Mouse (Mus musculus) MEL (cell line): ENCODE measurements at regions not wholly inside any gene's neighbourhood (a gene's known extent, or its start where the extent isn't known, plus 50 kb on each side); places are given as distances from the start of the nearest gene placed in this dataset.

ENCODE experiments used
- DNase-seq: peaks from one replicate; pipeline ENCODE4 v3.0.0; 2011; ENCODE audit warnings: low read depth, low spot score
- H3K27ac ChIP-seq: 2 replicates; pipeline ENCODE4 v1.5.1; 2012; ENCODE audit warnings: low read depth, mild to moderate bottlenecking, control low read depth, low read length, moderate library complexity; ENCODE audit not compliant: control insufficient read depth
- H3K27me3 ChIP-seq, 2 experiments: fragments of 150-350 bp in 1 of 2; sonication (generic) in 1 of 2; 2 replicates each; pipeline ENCODE4 v1.6.1; 2012; ENCODE audit warnings: low read length in 2 of 2, mild to moderate bottlenecking in 2 of 2, improper control_type of control experiment in 1 of 2, moderate library complexity in 1 of 2; ENCODE audit not compliant: insufficient read depth in 2 of 2, control insufficient read depth in 1 of 2
- H3K36me3 ChIP-seq, 2 experiments: 2 replicates each; pipeline ENCODE4 v1.6.1; 2012 to 2014; ENCODE audit warnings: low read length in 2 of 2, improper control_type of control experiment in 1 of 2, inconsistent platforms in 1 of 2, mild to moderate bottlenecking in 1 of 2; ENCODE audit not compliant: insufficient read depth in 2 of 2, control insufficient read depth in 1 of 2
- H3K4me1 ChIP-seq, 2 experiments: fragments of 150-350 bp in 1 of 2; sonication (generic) in 1 of 2; 2 replicates each; pipeline ENCODE4 v1.6.1; 2012; ENCODE audit warnings: low read length in 2 of 2, improper control_type of control experiment in 1 of 2, mild to moderate bottlenecking in 1 of 2; ENCODE audit not compliant: insufficient read depth in 2 of 2, control insufficient read depth in 1 of 2
- H3K4me3 ChIP-seq, 2 experiments: fragments of 150-350 bp in 1 of 2; sonication (generic) in 1 of 2; 2 replicates each; pipeline ENCODE4 v1.5.1; 2012; ENCODE audit warnings: low read depth in 2 of 2, low read length in 2 of 2, mild to moderate bottlenecking in 2 of 2, moderate library complexity in 2 of 2, control low read depth in 1 of 2, improper control_type of control experiment in 1 of 2; ENCODE audit not compliant: control insufficient read depth in 1 of 2, insufficient read depth in 1 of 2
- H3K79me2 ChIP-seq: 2 replicates; pipeline ENCODE4 v1.6.1; 2012; ENCODE audit warnings: mild to moderate bottlenecking, low read length, moderate library complexity; ENCODE audit not compliant: control insufficient read depth, poor library complexity, insufficient read depth
- H3K9ac ChIP-seq: 2 replicates; pipeline ENCODE4 v1.6.1; 2012; ENCODE audit warnings: low read depth, mild to moderate bottlenecking, control low read depth, low read length, moderate library complexity; ENCODE audit not compliant: control insufficient read depth, poor library complexity, severe bottlenecking
- H3K9me3 ChIP-seq: fragments of 150-350 bp; sonication (generic); replicated peaks from 2 replicates; pipeline ENCODE4 v1.6.1; 2012; ENCODE audit warnings: mild to moderate bottlenecking, low read length, improper control_type of control experiment, moderate library complexity; ENCODE audit not compliant: insufficient read depth
- CHD1 ChIP-seq: IDR thresholded peaks from 2 replicates; pipeline ENCODE4 v1.6.1; 2012; ENCODE audit warnings: low read depth, mild to moderate bottlenecking, inconsistent platforms, low read length, improper control_type of control experiment
- CHD2 ChIP-seq: IDR thresholded peaks from 2 replicates; pipeline ENCODE4 v1.6.1; 2011; ENCODE audit warnings: low read length, improper control_type of control experiment
- CTCF ChIP-seq, 3 experiments: IDR thresholded peaks in 2 of 3; conservative IDR thresholded peaks in 1 of 3; 2 replicates each; pipeline ENCODE4 v1.5.1; 2011 to 2012; ENCODE audit warnings: low read length in 3 of 3, low read depth in 2 of 3, mild to moderate bottlenecking in 2 of 3, improper control_type of control experiment in 1 of 3, inconsistent platforms in 1 of 3, mixed read lengths in 1 of 3, moderate library complexity in 1 of 3; ENCODE audit not compliant: control insufficient read depth in 1 of 3, insufficient read depth in 1 of 3, poor library complexity in 1 of 3, severe bottlenecking in 1 of 3
- E2F4 ChIP-seq: IDR thresholded peaks from 2 replicates; pipeline ENCODE4 v1.6.1; 2011; ENCODE audit warnings: low read depth, low read length, improper control_type of control experiment, borderline replicate concordance
- ELF1 ChIP-seq: IDR thresholded peaks from 2 replicates; pipeline ENCODE4 v1.6.1; 2014; ENCODE audit warnings: low read depth, mild to moderate bottlenecking, inconsistent platforms, low read length, improper control_type of control experiment, moderate library complexity
- GATA1 ChIP-seq: IDR thresholded peaks from 2 replicates; pipeline ENCODE4 v1.6.1; 2011; ENCODE audit warnings: low read depth, low read length, improper control_type of control experiment
- JUND ChIP-seq: IDR thresholded peaks from 2 replicates; pipeline ENCODE4 v1.6.1; 2011; ENCODE audit warnings: low read depth, mild to moderate bottlenecking, improper control_type of control experiment, low read length
- KAT2A ChIP-seq: conservative IDR thresholded peaks from 2 replicates; pipeline ENCODE4 v1.6.1; 2012; ENCODE audit warnings: low read depth, low read length, improper control_type of control experiment, inconsistent platforms
- MAX ChIP-seq: IDR thresholded peaks from 2 replicates; pipeline ENCODE4 v1.6.1; 2011; ENCODE audit warnings: low read length, improper control_type of control experiment
- MEF2A ChIP-seq: IDR thresholded peaks from 2 replicates; pipeline ENCODE4 v1.6.1; 2014; ENCODE audit warnings: low read depth, mild to moderate bottlenecking, inconsistent platforms, low read length, improper control_type of control experiment; ENCODE audit not compliant: poor library complexity, insufficient replicate concordance, severe bottlenecking; ENCODE audit errors: extremely low read depth
- MYC ChIP-seq: IDR thresholded peaks from 2 replicates; pipeline ENCODE4 v1.6.1; 2011; ENCODE audit warnings: low read depth, mild to moderate bottlenecking, low read length, improper control_type of control experiment, moderate library complexity
- POLR2A ChIP-seq, 2 experiments: IDR thresholded peaks; 2 replicates each; pipeline ENCODE4 v1.6.1; 2011 to 2012; ENCODE audit warnings: low read length in 2 of 2, mild to moderate bottlenecking in 2 of 2, control low read depth in 1 of 2, improper control_type of control experiment in 1 of 2, low read depth in 1 of 2, moderate library complexity in 1 of 2; ENCODE audit not compliant: control insufficient read depth in 1 of 2, insufficient read depth in 1 of 2, poor library complexity in 1 of 2
- POLR2AphosphoS2 ChIP-seq: IDR thresholded peaks from 2 replicates; pipeline ENCODE4 v1.6.1; 2011; ENCODE audit warnings: low read length, improper control_type of control experiment
- RCOR1 ChIP-seq: IDR thresholded peaks from 2 replicates; pipeline ENCODE4 v1.6.1; 2012; ENCODE audit warnings: low read depth, mild to moderate bottlenecking, inconsistent platforms, low read length, improper control_type of control experiment
- SMC3 ChIP-seq: IDR thresholded peaks from 2 replicates; pipeline ENCODE4 v1.6.1; 2011; ENCODE audit warnings: low read depth, low read length, improper control_type of control experiment
- TBP ChIP-seq: IDR thresholded peaks from 2 replicates; pipeline ENCODE4 v1.8.0; 2011; ENCODE audit warnings: low read depth, low read length, improper control_type of control experiment
- TCF12 ChIP-seq: IDR thresholded peaks from 2 replicates; pipeline ENCODE4 v1.6.1; 2014; ENCODE audit warnings: low read depth, mild to moderate bottlenecking, inconsistent platforms, low read length, improper control_type of control experiment, moderate library complexity
- UBTF ChIP-seq: IDR thresholded peaks from 2 replicates; pipeline ENCODE4 v1.6.1; 2012; ENCODE audit warnings: low read depth, mild to moderate bottlenecking, inconsistent platforms, low read length, improper control_type of control experiment, moderate library complexity, borderline replicate concordance; ENCODE audit not compliant: insufficient read depth
- ZC3H11A ChIP-seq: IDR thresholded peaks from 2 replicates; pipeline ENCODE4 v1.6.1; 2012; ENCODE audit warnings: low read depth, mild to moderate bottlenecking, inconsistent platforms, low read length, improper control_type of control experiment

GRCm38 (mm10) chr15:8874884-8875493 is 92.8 kb upstream of the Ranbp3l start:
- Histone ChIP-seq H3K9me3 (no peaks in the 10 kb centered on the region), H3K4me3 (no peak overlapping the region), H3K36me3 (no peaks in the 10 kb centered on the region), H3K27ac (no peak overlapping the region), H3K79me2 (no peaks in the 10 kb centered on the region), H3K9ac (no peak overlapping the region), H3K27me3 (peaks cover 2% of the 10 kb centered on the region in 2 experiments; a peak in 3 of 4 replicates), H3K4me1 (no peaks in the 10 kb centered on the region)
- DNase-seq = no peak
- TF ChIP-seq MEF2A (no peak), JUND (no peak), SMC3 (no peak), UBTF (no peak)

DNA sequence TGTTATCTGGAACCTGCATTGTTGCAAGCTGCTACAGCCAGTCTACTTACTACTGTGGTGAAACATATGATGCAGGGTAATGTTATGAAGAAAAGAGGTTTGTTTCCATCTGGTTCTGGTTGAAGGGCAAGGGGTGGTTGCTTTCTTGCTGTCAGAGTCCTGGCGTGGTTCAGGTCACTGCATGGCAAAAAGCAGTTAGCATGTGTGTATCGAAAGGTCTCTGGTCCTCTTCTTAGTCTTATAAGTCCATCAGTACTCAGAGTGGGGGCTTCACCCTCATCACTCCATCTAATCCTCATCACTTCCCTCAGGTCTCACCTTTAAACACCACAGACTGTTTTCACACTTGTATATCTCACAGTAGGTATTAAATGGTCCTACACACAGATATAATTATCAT is 99.7 kb upstream of the Ranbp3l start:
- Histone ChIP-seq H3K27me3 (peaks cover 2% of the 10 kb centered on the region in 2 experiments; a peak in 2 of 4 replicates), H3K27ac (no peak overlapping the region), H3K9ac (no peak overlapping the region), H3K4me1 (no peaks in the 10 kb centered on the region), H3K9me3 (no peaks in the 10 kb centered on the region), H3K36me3 (no peaks in the 10 kb centered on the region), H3K4me3 (no peak overlapping the region), H3K79me2 (no peaks in the 10 kb centered on the region)
- DNase-seq = no peak
- TF ChIP-seq CHD1 = no peak
- no peak for TF ChIP-seq MYC
- TF ChIP-seq POLR2AphosphoS2 = no peak
- no peak for TF ChIP-seq CTCF (IDR thresholded peaks at IDR 0.05 in 2 of 3, conservative IDR thresholded peaks at IDR 0.05 in 1 of 3; ENCODE audit: control insufficient read depth in 1 of 3, insufficient read depth in 1 of 3, low read depth in 2 of 3, low read length in 3 of 3, poor library complexity in 1 of 3, severe bottlenecking in 1 of 3)
- TF ChIP-seq KAT2A = no peak
- no peak for TF ChIP-seq POLR2A (IDR thresholded peaks at IDR 0.05; ENCODE audit: control insufficient read depth in 1 of 2, insufficient read depth in 1 of 2, low read depth in 1 of 2, low read length in 2 of 2, poor library complexity in 1 of 2)
- no peak for TF ChIP-seq TCF12
- TF ChIP-seq MAX = no peak
- TF ChIP-seq RCOR1 = no peak
- no peak for TF ChIP-seq JUND
- TF ChIP-seq MEF2A = no peak
- no peak for TF ChIP-seq ZC3H11A
- TF ChIP-seq ELF1 = no peak
- TF ChIP-seq CHD2 = no peak
- TF ChIP-seq TBP = no peak
- TF ChIP-seq GATA1 = no peak
- no peak for TF ChIP-seq E2F4
